In the genomic region with DNA sequence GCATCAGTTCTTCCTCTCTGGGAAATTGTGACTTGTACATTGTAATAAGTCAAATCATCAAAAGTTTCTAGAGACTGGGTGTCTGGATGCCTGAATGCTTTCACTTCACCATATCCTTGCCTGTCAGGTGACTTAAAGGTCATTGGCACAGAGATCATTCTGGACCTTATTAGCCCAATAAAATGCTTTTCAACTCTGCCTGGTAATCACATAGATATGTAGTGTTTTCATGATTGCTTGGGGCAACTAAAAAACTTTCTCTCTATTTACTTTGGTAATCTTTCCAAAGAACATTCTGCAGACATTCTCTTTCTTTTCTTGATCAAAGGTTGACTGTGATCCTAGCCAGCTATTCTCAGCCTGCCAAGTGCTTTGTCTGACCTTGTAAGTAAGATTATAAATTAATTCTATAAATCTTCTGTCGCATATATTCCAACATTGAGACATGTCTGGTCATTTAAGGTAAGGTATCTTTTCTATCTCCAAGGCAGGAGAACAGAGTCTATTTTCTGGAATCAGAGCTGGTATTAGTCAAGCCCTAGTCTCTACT, we compare ENCODE assay signal across 25 mouse cellular contexts. TPM values are rescaled to one million over a fixed set of nuclear protein-coding genes. Genes with fewer than 3 reads are reported as not detected.
DNase-seq lines count a peak whose midpoint lies in the region; ATAC-seq and TF ChIP-seq lines count a peak whose summit lies in the region.
"Had no signal": no experiment of that assay in that cellular context is flagged by ENCODE, and none has a peak within 500 bp of the region (broad histone marks: within the 10 kb centered on the region; RNA-seq: fewer than 3 reads in every experiment).

No protein-coding gene starts in this region.

- H3K27ac ChIP-seq in kidney, adult 2 months (ENCODE audit: insufficient read depth, low read depth, low read length): no peak overlapping the region
- H3K27ac ChIP-seq in small intestine, adult 2 months (ENCODE audit: insufficient read depth, low read depth, low read length): peak overlapping the region; percentile 83
- H3K27ac ChIP-seq: forebrain, embryonic 15.5 days; gastrocnemius, adult 2 months; hindbrain, embryonic 10.5 days; hindbrain, embryonic 15.5 days; kidney, postnatal 0 days; limb, embryonic 10.5 days; limb, embryonic 15.5 days; liver, embryonic 15.5 days had no signal

- peak; percentile 43 for ATAC-seq in CD4-positive, CD25-positive, alpha-beta regulatory T cell, adult 4 months
- ATAC-seq: forebrain, embryonic 15.5 days; midbrain, embryonic 16.5 days had no signal

- H3K4me3 ChIP-seq in kidney, adult 2 months (ENCODE audit: insufficient read depth, low read depth, low read length): no peak overlapping the region
- no peak overlapping the region for H3K4me3 ChIP-seq in small intestine, adult 2 months (ENCODE audit: low read depth, low read length)
- H3K4me3 ChIP-seq: embryonic facial prominence, embryonic 15.5 days; forebrain, embryonic 15.5 days; gastrocnemius, adult 2 months; hindbrain, embryonic 10.5 days; hindbrain, embryonic 15.5 days; limb, embryonic 10.5 days; limb, embryonic 15.5 days; liver, embryonic 15.5 days had no signal

- TF ChIP-seq POLR2A in kidney, adult 2 months (IDR thresholded peaks at IDR 0.05; ENCODE audit: low read depth, low read length): no peak
- no peak for TF ChIP-seq POLR2A in small intestine, adult 2 months (IDR thresholded peaks at IDR 0.05; ENCODE audit: low read depth, low read length)

- DNase-seq in kidney, adult 2 months: peak; percentile 33
- DNase-seq in kidney, adult 11 months: no peak
- peak; percentile 71 for DNase-seq in fat pad, adult 2 months (ENCODE audit: extremely low read depth, low read depth, low spot score)
- DNase-seq in urinary bladder, postnatal 25 days (ENCODE audit: low spot score): no peak
- no peak for DNase-seq in frontal cortex, postnatal 10 days (ENCODE audit: low spot score in 2 of 2)
- no peak for DNase-seq in layer of hippocampus, postnatal 14 days (ENCODE audit: low spot score in 2 of 2)
- DNase-seq: adrenal gland, adult 8-10 months; cerebellum, adult 11 months; gastrocnemius, adult 2 months; gastrocnemius, postnatal 36 days; right cerebral cortex, postnatal 25 days had no signal

- WGBS in kidney, adult 2 months: 50% methylated on average over 1 of the region's 1 CpGs
- WGBS in small intestine, adult 2 months: 25% methylated on average over 1 of the region's 1 CpGs

- TF ChIP-seq CTCF in kidney, adult 2 months (conservative IDR thresholded peaks at IDR 0.05; ENCODE audit: insufficient read depth, insufficient read length, low read depth, low read length): no peak
- no peak for TF ChIP-seq CTCF in small intestine, adult 2 months (IDR thresholded peaks at IDR 0.05; ENCODE audit: extremely low read depth, insufficient read length, insufficient replicate concordance, low read depth, low read length)

- H3K27me3 ChIP-seq in kidney, adult 2 months (replicated peaks; ENCODE audit: control insufficient read depth, insufficient read depth, low read length): no peaks in the 10 kb centered on the region
- no peaks in the 10 kb centered on the region for H3K27me3 ChIP-seq in small intestine, adult 2 months (ENCODE audit: control insufficient read depth, insufficient read depth, low read length)
- H3K27me3 ChIP-seq: embryonic facial prominence, embryonic 15.5 days; forebrain, embryonic 15.5 days; hindbrain, embryonic 15.5 days; limb, embryonic 15.5 days; liver, embryonic 15.5 days had no signal

- H3K4me1 ChIP-seq in kidney, adult 2 months (ENCODE audit: control insufficient read depth, insufficient read depth, low read length): no peaks in the 10 kb centered on the region
- peaks cover 6% of the 10 kb centered on the region; the same call in 1 of the 2 replicates for H3K4me1 ChIP-seq in small intestine, adult 2 months (ENCODE audit: control insufficient read depth, insufficient read depth, insufficient read length, low read length)
- H3K4me1 ChIP-seq: embryonic facial prominence, embryonic 15.5 days; forebrain, embryonic 15.5 days; hindbrain, embryonic 10.5 days; hindbrain, embryonic 15.5 days; limb, embryonic 10.5 days; liver, embryonic 15.5 days had no signal

- H3K36me3 ChIP-seq in kidney, adult 2 months (ENCODE audit: control insufficient read depth, insufficient read depth, low read length): no peaks in the 10 kb centered on the region
- no peaks in the 10 kb centered on the region for H3K36me3 ChIP-seq in small intestine, adult 2 months (ENCODE audit: control insufficient read depth, insufficient read depth, low read length)
- H3K36me3 ChIP-seq: embryonic facial prominence, embryonic 15.5 days; forebrain, embryonic 15.5 days; hindbrain, embryonic 10.5 days; hindbrain, embryonic 15.5 days; limb, embryonic 10.5 days; limb, embryonic 15.5 days; liver, embryonic 15.5 days had no signal

RNA-seq across cellular contexts. Expression of a gene that starts 9.5 kb away (rescaled TPM):
- polyA plus RNA-seq in kidney, adult 2 months (2012; rRNA removed): 0.02 TPM in 1 of 2 replicates, not detected in the other
- 1 to 10 TPM; 1.9 to 2.1 TPM for polyA plus RNA-seq in CD4-positive, CD25-positive, alpha-beta regulatory T cell, adult 4 months (2017; shearing (Covaris generic))
- polyA plus RNA-seq in small intestine, adult 2 months (2012; rRNA removed): not detected in 2 replicates
- 1 to 10 TPM; 3.9 to 4.8 TPM for total RNA-seq in layer of hippocampus, postnatal 14 days (2021)
- total RNA-seq: common myeloid progenitor, adult 5-6 weeks; gastrocnemius, adult 2 months; gastrocnemius, postnatal 36 days; neutrophil, adult 5-6 weeks had no signal
- polyA plus RNA-seq: liver, embryonic 15.5 days; spleen, adult 2 months had no signal

Comparison
In these comparisons a context has a peak if more than half of its experiments do, and no peak if none do; other contexts are left out.
1. DNase-seq: peak in kidney, adult 2 months (single experiment) and fat pad, adult 2 months (single experiment); none in kidney, adult 11 months (single experiment), urinary bladder, postnatal 25 days (single experiment), frontal cortex, postnatal 10 days (0 of 2) and layer of hippocampus, postnatal 14 days (0 of 2).